Mouse (Mus musculus) heart, postnatal 10 days (tissue): ENCODE results near the gene Cadps. TPM values are rescaled to one million over a fixed set of nuclear protein-coding genes. Genes with fewer than 3 reads are reported as not detected.
A peak's percentile ranks its signal among the peaks of the same experiment; 100 is the strongest.

Experiments used
- DNase-seq, 2 experiments: peaks; one replicate each; pipeline ENCODE4 v3.0.0; 2021
- intact Hi-C: fragments of 180-260 bp; cut with DNase I; formaldehyde crosslinking; loops from one replicate; pipeline ENCODE4 v1.15.1; 2025
- total RNA-seq, 2 experiments: library from RNA; stranded (reverse); gene quantifications; 2 replicates each; pipeline ENCODE4 v1.2.3; 2021

Gene Cadps
- total RNA-seq: under 1 TPM in 1 of 2 experiments, not detected in 1; 0.07 TPM

- no peak for DNase-seq
- intact Hi-C loops: no loop called here
Measured at GRCm38 (mm10) chr14:12822491-12823219, at the start of gene Cadps. Gene Cadps (minus strand): TSS chr14:12823079.

GRCm38 (mm10) chr14:12869605-12870004 is 46.7 kb upstream of the Cadps start:
- intact Hi-C loops: no loop called here
- DNase-seq: no peak

GRCm38 (mm10) chr14:12865258-12865657 is 42.4 kb upstream of the Cadps start:
- intact Hi-C loops: no loop called here

GRCm38 (mm10) chr14:12843860-12844259 is 21.0 kb upstream of the Cadps start:
- intact Hi-C loops: no loop called here
- no peak for DNase-seq

More at GRCm38 (mm10) chr14:12865258-12865657, 42.4 kb upstream of the Cadps start:
- no peak for DNase-seq

GRCm38 (mm10) chr14:12839471-12839870 is 16.6 kb upstream of the Cadps start:
- DNase-seq: no peak
- intact Hi-C loops: no loop called here

- intact Hi-C loops: no loop called here
Measured at GRCm38 (mm10) chr14:12838949-12839348, 16.1 kb upstream of the Cadps start.

GRCm38 (mm10) chr14:12838323-12838722 is 15.4 kb upstream of the Cadps start:
- no peak for DNase-seq
- intact Hi-C loops: no loop called here

More at GRCm38 (mm10) chr14:12838949-12839348, 16.1 kb upstream of the Cadps start:
- no peak for DNase-seq

GRCm38 (mm10) chr14:12837902-12838301 is 15.0 kb upstream of the Cadps start:
- intact Hi-C loops: no loop called here
- no peak for DNase-seq

GRCm38 (mm10) chr14:12823781-12824180 is 902 bp upstream of the Cadps start:
- intact Hi-C loops: no loop called here
- peak; percentile 37 to 62 for DNase-seq

GRCm38 (mm10) chr14:12821831-12822490 is 918 bp downstream of the Cadps start:
- peak; percentile 22 to 35 for DNase-seq
- intact Hi-C loops: no loop called here

GRCm38 (mm10) chr14:12821156-12821813 is 1.6 kb downstream of the Cadps start:
- peak in 1 of 2 experiments; percentile 1 for DNase-seq
- intact Hi-C loops: no loop called here

GRCm38 (mm10) chr14:12820149-12820548 is 2.7 kb downstream of the Cadps start:
- DNase-seq: peak in 1 of 2 experiments; percentile 1
- intact Hi-C loops: no loop called here

GRCm38 (mm10) chr14:12818442-12818841 is 4.4 kb downstream of the Cadps start:
- intact Hi-C loops: no loop called here
- DNase-seq: no peak

GRCm38 (mm10) chr14:12812072-12812471 is 10.8 kb downstream of the Cadps start:
- no peak for DNase-seq
- intact Hi-C loops: no loop called here

- DNase-seq: peak; percentile 15 to 28
- intact Hi-C loops: no loop called here
Measured at GRCm38 (mm10) chr14:12802995-12803394, 19.9 kb downstream of the Cadps start.

- intact Hi-C loops: no loop called here
- DNase-seq: no peak
Measured at GRCm38 (mm10) chr14:12801100-12801499, 21.8 kb downstream of the Cadps start.

- no peak for DNase-seq
- intact Hi-C loops: no loop called here
Measured at GRCm38 (mm10) chr14:12798926-12799325, 24.0 kb downstream of the Cadps start.

- intact Hi-C loops: no loop called here
- no peak for DNase-seq
Measured at GRCm38 (mm10) chr14:12784296-12784695, 38.6 kb downstream of the Cadps start.

- intact Hi-C loops: no loop called here
Measured at GRCm38 (mm10) chr14:12780016-12780415, 42.9 kb downstream of the Cadps start.

GRCm38 (mm10) chr14:12777990-12778389 is 44.9 kb downstream of the Cadps start:
- intact Hi-C loops: no loop called here

More at GRCm38 (mm10) chr14:12780016-12780415, 42.9 kb downstream of the Cadps start:
- no peak for DNase-seq

GRCm38 (mm10) chr14:12768870-12769269 is 54.0 kb downstream of the Cadps start:
- no peak for DNase-seq
- intact Hi-C loops: no loop called here

More at GRCm38 (mm10) chr14:12777990-12778389, 44.9 kb downstream of the Cadps start:
- DNase-seq: no peak
